Mouse (Mus musculus) 3T3-L1 (cell line): Measurements from ENCODE around the gene Pi4ka.
"Not testable (repeated sequence)": the region's sequence is repeated elsewhere in the genome, so short reads cannot be mapped to it uniquely, and the experiment has no call there.

Experiments
- DNase-seq: peaks from one replicate; pipeline ENCODE4 v3.0.0-alpha.2; 2015; ENCODE audit warnings: low read depth, low spot score

Gene Pi4ka

GRCm38 (mm10) chr16:17233702-17234498, 172.2 kb downstream of the Pi4ka start:
- peak; percentile 63 for DNase-seq

GRCm38 (mm10) chr16:17232794-17233701, 173.1 kb downstream of the Pi4ka start, which contains the start of gene Hic2:
TSS of gene Hic2 (plus strand) at chr16:17233572.
- DNase-seq: peak; percentile 96

- DNase-seq: not testable (repeated sequence)
Observed at GRCm38 (mm10) chr16:17231523-17231922, 174.6 kb downstream of the Pi4ka start.
